In the genomic region with DNA sequence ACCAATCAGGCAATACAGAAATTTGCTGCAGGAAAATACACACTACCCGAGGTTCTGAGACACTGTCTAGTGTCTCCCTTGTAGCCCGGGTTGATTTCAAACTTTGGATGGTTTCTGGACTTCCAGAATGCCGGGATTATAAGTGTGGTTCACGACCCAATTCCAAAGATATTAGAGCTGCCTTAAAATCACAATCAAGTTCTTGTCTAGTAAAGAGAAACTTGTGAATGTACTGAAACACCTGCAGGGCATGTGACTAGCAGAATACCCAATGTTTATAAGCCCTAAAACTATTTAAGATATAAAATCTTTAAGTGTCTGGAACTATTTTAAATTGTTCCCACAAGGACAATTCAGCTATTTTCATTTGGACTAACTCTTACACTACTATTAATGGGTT, we compare ENCODE assay signal across 7 mouse cellular contexts. TPM values are rescaled to one million over a fixed set of nuclear protein-coding genes. Genes with fewer than 3 reads are reported as not detected.
DNase-seq lines count a peak whose midpoint lies in the region; ATAC-seq and TF ChIP-seq lines count a peak whose summit lies in the region.

No protein-coding gene starts in this region.

- H3K9me3 ChIP-seq in lung, embryonic 14.5 days (ENCODE audit: low read depth, low read length) = no peaks in the 10 kb centered on the region
- no peaks in the 10 kb centered on the region for H3K9me3 ChIP-seq in embryonic facial prominence, embryonic 12.5 days
- no peaks in the 10 kb centered on the region for H3K9me3 ChIP-seq in limb, embryonic 10.5 days (replicated peaks)

- no peaks in the 10 kb centered on the region for H3K27me3 ChIP-seq in lung, embryonic 14.5 days (ENCODE audit: insufficient read depth, low read length)
- no peaks in the 10 kb centered on the region for H3K27me3 ChIP-seq in embryonic facial prominence, embryonic 12.5 days
- no peaks in the 10 kb centered on the region for H3K27me3 ChIP-seq in limb, embryonic 10.5 days (ENCODE audit: low read depth, poor library complexity, severe bottlenecking)
- no peaks in the 10 kb centered on the region for H3K27me3 ChIP-seq in splenic B cell, adult 2 months (ENCODE audit: control insufficient read depth, insufficient read depth, low read length, poor library complexity, severe bottlenecking)

- peak overlapping the region; percentile 97 for H3K4me3 ChIP-seq in lung, embryonic 14.5 days (ENCODE audit: low read depth, low read length)
- peak overlapping the region; percentile 96 for H3K4me3 ChIP-seq in embryonic facial prominence, embryonic 12.5 days
- peak overlapping the region; percentile 98 for H3K4me3 ChIP-seq in limb, embryonic 10.5 days

- no peak for ATAC-seq in lung, embryonic 14.5 days (ENCODE audit: insufficient read depth)
- ATAC-seq in embryonic facial prominence, embryonic 12.5 days (ENCODE audit: insufficient number of reproducible peaks, insufficient read depth, low FRiP score, low TSS enrichment) = no peak
- ATAC-seq in monocyte, adult 5-6 weeks (replicated peaks; ENCODE audit: insufficient number of reproducible peaks, low FRiP score, low TSS enrichment, poor library complexity, severe bottlenecking) = no peak

- H3K4me2 ChIP-seq in lung, embryonic 14.5 days = peak overlapping the region; percentile 63
- H3K4me2 ChIP-seq in embryonic facial prominence, embryonic 12.5 days (replicated peaks) = peak overlapping the region; percentile 60

- H3K4me1 ChIP-seq in lung, embryonic 14.5 days (ENCODE audit: insufficient read depth) = peaks cover 10% of the 10 kb centered on the region
- H3K4me1 ChIP-seq in embryonic facial prominence, embryonic 12.5 days = peaks cover 39% of the 10 kb centered on the region
- peaks cover 29% of the 10 kb centered on the region for H3K4me1 ChIP-seq in limb, embryonic 10.5 days

- H3K27ac ChIP-seq in lung, embryonic 14.5 days (ENCODE audit: low read depth) = no peak overlapping the region
- H3K27ac ChIP-seq in embryonic facial prominence, embryonic 12.5 days = no peak overlapping the region
- H3K27ac ChIP-seq in limb, embryonic 10.5 days = no peak overlapping the region

- DNase-seq in lung, embryonic 14.5 days = no peak
- DNase-seq in lung, postnatal 4 days = no peak
- DNase-seq in limb, embryonic 10.5 days (ENCODE audit: low spot score) = no peak
- peak; percentile 24 for DNase-seq in splenic B cell, adult 2 months (ENCODE audit: low read depth, low spot score)
- no peak for DNase-seq in frontal cortex, adult 2 months (ENCODE audit: extremely low spot score in 1 of 2, low spot score in 1 of 2)

- peaks cover 8% of the 10 kb centered on the region; the same call in 1 of the 2 replicates for H3K36me3 ChIP-seq in lung, embryonic 14.5 days (ENCODE audit: insufficient read depth)
- H3K36me3 ChIP-seq in embryonic facial prominence, embryonic 12.5 days = no peaks in the 10 kb centered on the region
- H3K36me3 ChIP-seq in limb, embryonic 10.5 days = peaks cover 5% of the 10 kb centered on the region
- no peaks in the 10 kb centered on the region for H3K36me3 ChIP-seq in splenic B cell, adult 2 months (ENCODE audit: control insufficient read depth, insufficient read depth, low read length, poor library complexity, severe bottlenecking)

- WGBS in lung, embryonic 14.5 days = 3% methylated on average over 4 of the region's 4 CpGs
- WGBS in embryonic facial prominence, embryonic 12.5 days = 7% methylated on average over 4 of the region's 4 CpGs
- WGBS in limb, embryonic 10.5 days = 24% methylated on average over 4 of the region's 4 CpGs

- TF ChIP-seq CTCF in lung, embryonic 14.5 days (IDR thresholded peaks at IDR 0.05; ENCODE audit: low read depth) = no peak

- peak overlapping the region; percentile 98 for H3K9ac ChIP-seq in lung, embryonic 14.5 days
- H3K9ac ChIP-seq in embryonic facial prominence, embryonic 12.5 days = peak overlapping the region; percentile 99; the same call in 1 of the 2 replicates

RNA-seq across cellular contexts. Expression of gene Vapa, which starts 1.6 kb away (rescaled TPM):
- 189 and 201 TPM in 2 replicates for polyA plus RNA-seq in lung, embryonic 14.5 days (2014; fragmentation: Nextera tagmentation; extraction: Ambion mirVana)
- polyA plus RNA-seq in embryonic facial prominence, embryonic 12.5 days (2016; fragmentation: Nextera tagmentation; extraction: Ambion mirVana) = 208 and 216 TPM in 2 replicates
- 165 TPM in 2 replicates for polyA plus RNA-seq in limb, embryonic 10.5 days (2016; fragmentation: Nextera tagmentation; extraction: Ambion mirVana)
- polyA plus RNA-seq in frontal cortex, adult 2 months (2012; rRNA removed) = 89.6 and 91.4 TPM in 2 replicates
- total RNA-seq in monocyte, adult 5-6 weeks (2017) = 67.6 to 82.9 TPM (median 82.5 TPM) in 3 replicates

RNA-seq across cellular contexts. Expression of gene Txndc2, which starts 30.2 kb away (rescaled TPM):
- 0.16 TPM in 1 of 2 replicates, not detected in the other for polyA plus RNA-seq in lung, embryonic 14.5 days (2014; fragmentation: Nextera tagmentation; extraction: Ambion mirVana)
- polyA plus RNA-seq in embryonic facial prominence, embryonic 12.5 days (2016; fragmentation: Nextera tagmentation; extraction: Ambion mirVana) = 0.14 TPM in 1 of 2 replicates, not detected in the other
- not detected in 2 replicates for polyA plus RNA-seq in limb, embryonic 10.5 days (2016; fragmentation: Nextera tagmentation; extraction: Ambion mirVana)
- 0.10 and 0.19 TPM in 2 replicates for polyA plus RNA-seq in frontal cortex, adult 2 months (2012; rRNA removed)
- total RNA-seq in monocyte, adult 5-6 weeks (2017) = 0.21 to 0.39 TPM (median 0.38 TPM) in 3 replicates
